Mouse (Mus musculus) liver, embryonic 15.5 days (tissue): ENCODE measurements around the gene Med15. TPM values are rescaled to one million over a fixed set of nuclear protein-coding genes. Genes with fewer than 3 reads are reported as not detected.

Experiments
- ATAC-seq: fragments of 200-750 bp; cut with Nextera tagmentation; 2 replicates; pipeline ENCODE4 v1.8.0; 2017; ENCODE audit warnings: moderate number of reproducible peaks, mild to moderate bottlenecking, moderate library complexity; ENCODE audit not compliant: insufficient read depth
- H3K27ac ChIP-seq: fragments of 300-500 bp; sonication (generic); replicated peaks from 2 replicates; pipeline ENCODE4 v1.5.1; 2015; ENCODE audit warnings: mild to moderate bottlenecking, inconsistent platforms
- H3K27me3 ChIP-seq: fragments of 300-500 bp; sonication (generic); 2 replicates; pipeline ENCODE4 v1.6.1; 2015; ENCODE audit warnings: mild to moderate bottlenecking, inconsistent platforms
- H3K36me3 ChIP-seq: fragments of 300-500 bp; sonication (generic); replicated peaks from 2 replicates; pipeline ENCODE4 v1.6.1; 2015; ENCODE audit warnings: moderate library complexity, mild to moderate bottlenecking, inconsistent platforms
- H3K4me1 ChIP-seq: fragments of 300-500 bp; sonication (generic); replicated peaks from 2 replicates; pipeline ENCODE4 v1.6.1; 2015; ENCODE audit warnings: inconsistent platforms
- H3K4me2 ChIP-seq: fragments of 300-500 bp; sonication (generic); 2 replicates; pipeline ENCODE4 v1.6.1; 2015; ENCODE audit warnings: moderate library complexity, mild to moderate bottlenecking, inconsistent platforms
- H3K4me3 ChIP-seq: fragments of 300-500 bp; sonication (generic); replicated peaks from 2 replicates; pipeline ENCODE4 v1.5.1; 2015; ENCODE audit warnings: mild to moderate bottlenecking, inconsistent platforms
- H3K9ac ChIP-seq: fragments of 300-500 bp; sonication (generic); 2 replicates; pipeline ENCODE4 v1.6.1; 2015; ENCODE audit warnings: moderate library complexity, mild to moderate bottlenecking, inconsistent platforms
- H3K9me3 ChIP-seq: fragments of 300-500 bp; sonication (generic); replicated peaks from 2 replicates; pipeline ENCODE4 v1.6.1; 2016; ENCODE audit warnings: inconsistent platforms
- WGBS: fragments of 180-500 bp; shearing (Covaris S2); methylation state at CpG from one replicate; pipeline ENCODE4 v1.1.7; 2015; ENCODE audit warnings: mixed read lengths; ENCODE audit not compliant: insufficient replicate concordance; 5-methylcytosine and 5-hydroxymethylcytosine counted together
- polyA plus RNA-seq: library from polyadenylated mRNA; unstranded; fragments of >200 nt; fragmentation: Nextera tagmentation; extraction: Ambion mirVana; gene quantifications from 2 replicates; pipeline ENCODE4 v1.2.1, GENCODE M21; 2015

Gene Med15
- polyA plus RNA-seq, 1 experiment from 2014 or later: 15.9 TPM

DNA sequence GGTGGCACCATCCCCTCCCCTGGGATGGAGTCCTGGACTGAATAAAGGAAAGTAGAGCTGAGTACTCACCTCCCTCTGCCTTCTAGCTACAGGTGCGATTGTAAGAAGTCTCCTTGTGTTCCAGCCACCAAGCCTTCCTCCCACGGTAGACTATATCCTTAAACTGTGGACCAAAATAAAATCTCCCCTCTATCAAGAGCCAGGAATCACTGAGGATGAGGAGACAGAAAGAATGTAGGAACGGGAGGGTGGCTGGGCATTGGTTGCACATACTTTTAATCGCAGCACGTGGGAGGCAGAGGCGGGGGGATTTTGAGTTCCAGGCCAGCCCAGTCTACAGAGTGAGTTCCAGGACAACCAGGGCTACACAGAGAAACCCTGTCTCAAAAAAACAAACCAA, 260 bp downstream of the Med15 start:
- H3K4me1 ChIP-seq: no peaks in the 10 kb centered on the region
- H3K9me3 ChIP-seq: no peaks in the 10 kb centered on the region
- H3K27ac ChIP-seq: no peak overlapping the region
- WGBS: 50% methylated on average over 6 of the region's 6 CpGs
- H3K36me3 ChIP-seq: no peaks in the 10 kb centered on the region
- H3K9ac ChIP-seq: no peak overlapping the region
- H3K4me2 ChIP-seq: no peak overlapping the region
- peaks cover 40% of the 10 kb centered on the region for H3K27me3 ChIP-seq
- no peak for ATAC-seq
- H3K4me3 ChIP-seq: no peak overlapping the region

- H3K36me3 ChIP-seq: no peaks in the 10 kb centered on the region
- H3K4me2 ChIP-seq: no peak overlapping the region
- H3K27me3 ChIP-seq: peaks cover 40% of the 10 kb centered on the region
- no peak overlapping the region for H3K4me3 ChIP-seq
- ATAC-seq: no peak
- no peaks in the 10 kb centered on the region for H3K9me3 ChIP-seq
- 18% methylated on average over 3 of the region's 3 CpGs for WGBS
- H3K9ac ChIP-seq: no peak overlapping the region
- H3K4me1 ChIP-seq: peaks cover 3% of the 10 kb centered on the region
- no peak overlapping the region for H3K27ac ChIP-seq
These were observed 670 bp downstream of the Med15 start for GRCm38 (mm10) chr16:17732021-17732420.

GRCm38 (mm10) chr16:17729974-17730373, 2.7 kb downstream of the Med15 start:
- Histone ChIP-seq H3K27me3 (peaks cover 30% of the 10 kb centered on the region), H3K4me1 (peaks cover 9% of the 10 kb centered on the region), H3K27ac (no peak overlapping the region), H3K4me2 (no peak overlapping the region), H3K9me3 (no peaks in the 10 kb centered on the region), H3K9ac (no peak overlapping the region), H3K36me3 (no peaks in the 10 kb centered on the region), H3K4me3 (no peak overlapping the region)
- no peak for ATAC-seq

GRCm38 (mm10) chr16:17727179-17727861, 5.4 kb downstream of the Med15 start:
- 9% methylated on average over 5 of the region's 5 CpGs for WGBS
- Histone ChIP-seq H3K27me3 (peaks cover 6% of the 10 kb centered on the region), H3K36me3 (no peaks in the 10 kb centered on the region), H3K4me1 (peaks cover 9% of the 10 kb centered on the region), H3K9ac (no peak overlapping the region), H3K9me3 (no peaks in the 10 kb centered on the region), H3K4me2 (peak overlapping the region; percentile 32), H3K4me3 (no peak overlapping the region), H3K27ac (no peak overlapping the region)
- no peak for ATAC-seq

GRCm38 (mm10) chr16:17724448-17724847, 8.2 kb downstream of the Med15 start:
- H3K9me3 ChIP-seq: no peaks in the 10 kb centered on the region
- no peaks in the 10 kb centered on the region for H3K27me3 ChIP-seq
- no peak overlapping the region for H3K27ac ChIP-seq
- no peak overlapping the region for H3K4me2 ChIP-seq
- no peak for ATAC-seq
- no peak overlapping the region for H3K4me3 ChIP-seq
- H3K9ac ChIP-seq: no peak overlapping the region
- WGBS: 81% methylated on average over 3 of the region's 3 CpGs
- peaks cover 31% of the 10 kb centered on the region for H3K4me1 ChIP-seq
- H3K36me3 ChIP-seq: peaks cover 6% of the 10 kb centered on the region; the same call in 1 of the 2 replicates

DNA sequence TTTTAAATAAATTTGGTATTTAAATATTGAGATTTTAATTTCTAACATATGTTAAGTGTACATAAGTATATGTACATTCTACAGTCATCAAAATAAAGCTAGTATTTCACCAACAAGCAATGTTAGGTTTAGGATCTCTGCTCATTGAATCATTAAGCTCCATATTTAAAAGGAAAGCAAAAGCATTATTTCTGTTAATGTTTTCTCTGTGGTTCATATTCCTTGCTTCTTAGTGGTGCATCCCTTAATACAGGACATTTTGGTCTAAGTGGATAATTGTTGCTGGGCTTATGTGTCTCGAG, 9.4 kb downstream of the Med15 start:
- H3K27ac ChIP-seq: no peak overlapping the region
- peak overlapping the region; percentile 76 for H3K4me3 ChIP-seq
- no peak for ATAC-seq
- H3K36me3 ChIP-seq: peaks cover 9% of the 10 kb centered on the region; the same call in 1 of the 2 replicates
- peaks cover 33% of the 10 kb centered on the region for H3K4me1 ChIP-seq
- peak overlapping the region; percentile 84 for H3K4me2 ChIP-seq
- H3K27me3 ChIP-seq: no peaks in the 10 kb centered on the region
- 44% methylated on average over 1 of the region's 1 CpGs for WGBS
- H3K9ac ChIP-seq: no peak overlapping the region
- H3K9me3 ChIP-seq: no peaks in the 10 kb centered on the region

- no peaks in the 10 kb centered on the region for H3K9me3 ChIP-seq
- no peaks in the 10 kb centered on the region for H3K27me3 ChIP-seq
- peak overlapping the region; percentile 76 for H3K4me3 ChIP-seq
- H3K4me1 ChIP-seq: peaks cover 34% of the 10 kb centered on the region
- peak overlapping the region; percentile 77 for H3K9ac ChIP-seq
- peak overlapping the region; percentile 72 for H3K27ac ChIP-seq
- ATAC-seq: peak; percentile 85
- H3K4me2 ChIP-seq: peak overlapping the region; percentile 84
- WGBS: 1% methylated on average over 44 of the region's 44 CpGs
- peaks cover 9% of the 10 kb centered on the region; the same call in 1 of the 2 replicates for H3K36me3 ChIP-seq
These were observed 10.0 kb downstream of the Med15 start for GRCm38 (mm10) chr16:17722461-17723324.

DNA sequence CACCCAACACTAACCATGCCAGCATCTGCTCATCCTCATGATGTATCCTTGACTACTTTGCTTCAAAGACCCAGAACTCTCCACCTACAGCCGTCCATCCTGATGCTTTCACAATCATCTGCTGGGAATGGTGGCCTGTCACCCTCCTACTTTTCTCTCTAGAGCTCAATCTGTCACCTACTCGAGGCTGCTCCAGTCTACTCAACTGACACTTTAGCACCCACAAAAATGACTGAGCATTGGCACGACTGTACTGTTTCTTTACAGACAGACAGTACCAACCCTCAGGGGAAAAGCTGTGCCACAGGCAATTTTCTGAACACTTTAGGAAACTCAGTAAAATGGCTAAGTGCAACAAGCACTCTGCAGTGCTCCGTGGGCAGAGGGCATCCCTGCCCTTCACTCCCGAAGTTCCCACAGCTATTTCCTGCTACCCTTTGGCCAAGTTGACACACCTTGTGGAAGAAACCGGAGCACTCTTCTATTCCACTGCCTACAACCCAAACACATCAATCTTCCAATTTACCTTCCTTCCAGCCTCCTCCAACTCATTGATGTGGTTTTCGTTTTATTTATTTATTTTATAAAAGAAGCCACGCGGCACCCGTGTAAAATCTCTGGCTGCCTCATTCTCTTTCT, 10.8 kb downstream of the Med15 start:
- Histone ChIP-seq H3K36me3 (peaks cover 9% of the 10 kb centered on the region; the same call in 1 of the 2 replicates), H3K9ac (peak overlapping the region; percentile 77), H3K27me3 (no peaks in the 10 kb centered on the region), H3K4me1 (peaks cover 34% of the 10 kb centered on the region), H3K27ac (peak overlapping the region; percentile 72), H3K4me2 (peak overlapping the region; percentile 84), H3K4me3 (peak overlapping the region; percentile 76), H3K9me3 (no peaks in the 10 kb centered on the region)
- ATAC-seq: 0 out of 2 replicates have a peak, but pooled peaks have one; percentile 26
- 2% methylated on average over 10 of the region's 10 CpGs for WGBS

GRCm38 (mm10) chr16:17721114-17721808, 11.4 kb downstream of the Med15 start:
- Histone ChIP-seq H3K36me3 (peaks cover 9% of the 10 kb centered on the region; the same call in 1 of the 2 replicates), H3K27ac (no peak overlapping the region), H3K9me3 (no peaks in the 10 kb centered on the region), H3K9ac (peak overlapping the region; percentile 77), H3K4me1 (peaks cover 29% of the 10 kb centered on the region), H3K4me2 (peak overlapping the region; percentile 84), H3K27me3 (no peaks in the 10 kb centered on the region), H3K4me3 (peak overlapping the region; percentile 76)
- no peak for ATAC-seq
- 49% methylated on average over 9 of the region's 9 CpGs for WGBS

GRCm38 (mm10) chr16:17717791-17718190, 14.9 kb downstream of the Med15 start:
- H3K9me3 ChIP-seq: no peaks in the 10 kb centered on the region
- H3K27me3 ChIP-seq: no peaks in the 10 kb centered on the region
- peaks cover 9% of the 10 kb centered on the region; the same call in 1 of the 2 replicates for H3K36me3 ChIP-seq
- H3K27ac ChIP-seq: no peak overlapping the region
- H3K9ac ChIP-seq: no peak overlapping the region
- WGBS: 63% methylated on average over 1 of the region's 1 CpGs
- H3K4me3 ChIP-seq: no peak overlapping the region
- H3K4me2 ChIP-seq: no peak overlapping the region
- no peak for ATAC-seq
- H3K4me1 ChIP-seq: peaks cover 33% of the 10 kb centered on the region
